Mouse (Mus musculus): ENCODE measurements around the gene Ccdc84. TPM values are rescaled to one million over a fixed set of nuclear protein-coding genes. Genes with fewer than 3 reads are reported as not detected.

Gene Ccdc84
- 37.6 to 54.1 TPM (median 41.4 TPM) in 4 replicates for total RNA-seq (2023; ENCODE audit: inconsistent age)

DNA sequence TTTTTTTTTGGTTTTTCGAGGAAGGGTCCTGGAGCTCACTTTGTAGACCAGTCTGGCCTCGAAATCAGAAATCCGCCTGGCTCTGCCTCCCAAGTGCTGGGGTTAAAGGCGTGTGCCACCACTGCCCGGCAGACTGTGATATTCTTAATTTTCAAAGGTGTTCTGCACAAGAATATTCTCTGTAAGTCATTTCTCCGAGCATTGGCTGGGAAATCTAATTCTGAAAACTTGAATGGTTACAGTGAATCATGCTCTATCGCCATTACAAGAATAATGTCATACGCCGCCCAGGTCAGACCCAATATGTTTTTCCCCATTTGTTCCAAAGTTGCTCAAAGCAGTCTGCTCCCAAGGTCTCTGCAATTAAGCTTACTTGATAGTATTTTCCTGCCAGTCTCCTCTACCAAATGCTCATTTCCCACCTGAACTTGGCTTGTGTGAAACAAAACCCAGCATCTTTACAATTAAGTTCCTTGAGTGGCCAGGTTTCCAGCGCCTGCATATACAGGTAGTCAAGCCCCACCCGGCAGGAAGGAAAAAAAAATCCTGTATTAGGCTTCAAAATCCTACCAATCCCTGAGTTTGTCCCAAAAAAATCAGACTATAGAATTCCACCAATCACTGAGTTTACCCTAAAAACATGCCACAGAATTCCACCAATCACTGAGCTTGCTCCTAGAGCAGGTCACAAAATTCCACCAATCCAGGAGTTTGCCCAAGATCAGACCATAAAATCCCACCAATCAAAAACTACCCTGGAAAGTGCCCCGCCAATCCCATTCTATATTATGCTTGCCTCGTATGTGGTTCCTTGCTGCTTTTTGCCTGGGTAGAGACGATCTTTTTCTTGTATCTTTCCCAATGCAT is at the start of gene Ccdc84:
TSS of gene Ccdc84 (minus strand) at position 51 of the 867 bp plus-strand sequence.

DNA sequence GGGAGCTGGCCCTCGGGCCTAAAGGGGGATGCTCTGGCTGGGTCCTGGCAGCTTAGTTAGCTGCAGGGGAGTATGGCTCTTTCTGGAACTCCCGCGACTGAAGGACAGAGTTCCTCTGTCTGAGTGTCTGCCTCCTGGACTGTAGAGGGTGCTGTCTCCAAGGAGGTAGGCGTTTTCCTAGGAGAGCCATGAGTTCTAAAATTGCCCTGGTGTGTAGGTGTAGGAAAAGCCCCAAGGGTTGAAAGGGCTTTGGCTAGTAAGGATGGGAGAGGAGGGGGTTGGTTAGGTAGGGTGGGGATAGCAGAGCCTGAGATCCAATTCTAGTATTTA is 36.5 kb upstream of the Ccdc84 start, which contains the start of gene Upk2:
TSS of gene Upk2 (minus strand) at position 86 of the 330 bp plus-strand sequence.

DNA sequence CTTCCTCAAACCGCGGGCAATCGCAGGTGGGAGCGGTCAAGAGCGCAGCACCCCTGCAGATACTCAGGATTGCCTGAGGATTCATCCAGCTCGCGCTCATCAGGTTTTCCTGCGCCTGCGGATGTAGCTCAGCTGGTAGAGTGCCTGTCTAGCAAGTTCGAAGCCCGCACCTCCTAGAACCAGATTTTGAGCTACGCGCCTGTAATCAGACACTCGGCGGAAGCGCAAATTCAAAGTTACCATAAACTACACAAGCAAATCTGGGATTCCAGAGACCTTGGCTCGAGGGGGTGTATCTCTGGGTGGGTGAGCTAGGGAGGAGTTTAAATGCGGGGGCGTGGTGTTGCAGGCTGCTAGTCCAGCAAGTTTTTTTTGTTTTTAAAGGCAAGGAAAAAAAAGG is 22.6 kb upstream of the Ccdc84 start, which contains the start of gene Foxr1:
TSS of gene Foxr1 (minus strand) at position 176 of the 400 bp plus-strand sequence.

DNA sequence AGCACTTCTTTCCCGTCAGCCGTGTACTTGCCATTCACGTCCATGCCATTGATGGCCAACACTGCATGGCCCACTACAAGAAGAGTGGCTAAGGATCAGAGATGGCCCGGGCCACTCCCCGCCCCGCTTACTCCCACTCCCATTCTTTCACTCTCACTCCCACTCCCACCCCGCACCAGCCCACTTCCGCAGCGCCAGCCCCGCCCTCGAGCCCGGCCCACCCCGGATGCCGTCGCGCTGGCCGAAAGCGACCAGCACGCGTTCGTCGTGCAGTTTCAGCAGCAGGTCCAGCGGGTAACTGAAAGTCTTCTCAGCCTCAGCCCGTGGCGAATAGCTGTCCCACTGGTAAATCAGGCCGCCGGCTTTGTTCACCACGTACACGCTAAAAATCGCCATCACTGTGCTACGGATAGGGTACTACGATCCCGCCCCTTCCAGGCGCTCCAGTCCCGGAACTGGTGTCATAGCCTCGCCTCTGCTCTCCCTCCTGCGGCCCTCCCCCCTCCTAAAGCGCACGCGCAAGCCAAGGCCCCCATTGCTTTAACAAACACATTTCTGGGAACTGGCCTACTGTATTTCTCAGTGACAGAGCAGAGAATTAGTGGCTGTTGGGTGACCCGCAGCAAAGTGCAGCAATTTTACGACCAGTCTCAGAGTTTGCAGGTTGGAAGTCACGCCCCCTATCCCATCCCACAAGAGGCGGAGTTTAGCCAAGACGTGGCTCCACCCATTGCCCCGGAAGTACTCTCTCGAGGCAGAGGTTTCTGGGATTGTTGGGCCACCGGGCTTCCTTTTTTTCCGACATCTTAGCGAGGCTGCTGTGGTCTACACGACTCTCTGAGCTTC is 11.2 kb downstream of the Ccdc84 start, which contains the start of the genes Rps25 and Trappc4:
TSS of gene Rps25 (plus strand) at position 234 of the 846 bp plus-strand sequence.
TSS of gene Trappc4 (minus strand) at position 695 of the 846 bp plus-strand sequence.

GRCm38 (mm10) chr9:44396684-44397411 is 21.5 kb downstream of the Ccdc84 start, which contains the start of gene Slc37a4:
TSS of gene Slc37a4 (plus strand) at chr9:44396852.

DNA sequence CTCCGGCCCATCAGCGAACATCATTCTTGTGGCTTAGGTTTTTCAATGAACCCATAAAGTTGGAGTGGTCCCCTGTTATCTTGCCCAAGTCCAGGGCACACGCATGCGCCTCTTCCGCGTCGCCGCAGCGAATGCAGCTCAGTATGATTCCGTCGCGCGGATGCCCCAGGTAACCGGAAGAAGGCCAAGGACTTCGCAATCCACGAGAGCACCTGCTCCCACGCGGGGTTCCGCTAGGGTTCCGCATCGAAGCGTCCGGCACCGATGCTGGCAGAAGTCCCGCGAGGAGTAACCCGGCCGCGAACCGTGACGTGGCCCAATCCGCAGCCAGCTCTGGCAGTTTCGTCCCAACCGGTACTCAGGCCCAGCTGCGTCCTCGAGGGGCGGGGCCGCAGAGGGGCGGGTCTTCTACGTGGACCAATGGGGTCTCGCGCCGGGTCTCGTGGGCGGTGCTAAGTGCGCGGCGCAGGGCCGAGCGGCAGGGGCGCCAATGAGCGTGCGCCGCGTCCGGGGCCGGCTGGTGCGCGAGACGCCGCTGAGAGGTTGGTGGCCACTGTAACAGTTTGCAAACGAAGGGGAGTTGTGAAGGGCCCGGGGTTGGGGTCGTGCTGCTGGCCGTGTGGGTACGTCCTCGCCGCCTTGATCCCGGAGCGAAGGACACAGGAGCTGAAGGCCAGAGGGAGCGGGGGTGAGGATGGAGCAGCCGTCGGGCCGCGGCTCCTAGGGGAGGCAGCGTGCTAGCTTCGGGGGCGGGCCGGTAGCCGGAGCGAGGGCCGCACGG is 39.1 kb downstream of the Ccdc84 start, which contains the start of gene Hyou1:
TSS of gene Hyou1 (plus strand) at position 437 of the 781 bp plus-strand sequence.

GRCm38 (mm10) chr9:44361190-44361917 is 57.0 kb downstream of the Ccdc84 start, which contains the start of gene Vps11:
TSS of gene Vps11 (minus strand) at chr9:44361670.

Other genes with a start within 250 kb of the Ccdc84 start
- 130 to 138 TPM (median 133 TPM) in 4 replicates for gene Cbl, start 184.5 kb downstream of the Ccdc84 start, total RNA-seq (2023; ENCODE audit: inconsistent age)
- not detected in 4 replicates for gene Ccdc153, start 177.9 kb downstream of the Ccdc84 start, total RNA-seq (2023; ENCODE audit: inconsistent age)
- gene Pdzd3, start 167.1 kb downstream of the Ccdc84 start, total RNA-seq (2023; ENCODE audit: inconsistent age) = 0.22 to 0.26 TPM in 2 of 4 replicates, not detected in the others
- 5.2 to 8.8 TPM (median 6.3 TPM) in 4 replicates for gene Nlrx1, start 150.0 kb downstream of the Ccdc84 start, total RNA-seq (2023; ENCODE audit: inconsistent age)
- not detected in 4 replicates for gene Abcg4, start 130.0 kb downstream of the Ccdc84 start, total RNA-seq (2023; ENCODE audit: inconsistent age)
- gene Hinfp, start 112.9 kb downstream of the Ccdc84 start, total RNA-seq (2023; ENCODE audit: inconsistent age) = 53.5 to 73.3 TPM (median 58.7 TPM) in 4 replicates
- gene C2cd2l, start 98.3 kb downstream of the Ccdc84 start, total RNA-seq (2023; ENCODE audit: inconsistent age) = 13.1 to 19.2 TPM (median 17.3 TPM) in 4 replicates
- 8.3 to 12.1 TPM (median 9.3 TPM) in 4 replicates for gene Dpagt1, start 92.5 kb downstream of the Ccdc84 start, total RNA-seq (2023; ENCODE audit: inconsistent age)
- gene H2afx, start 83.9 kb downstream of the Ccdc84 start, total RNA-seq (2023; ENCODE audit: inconsistent age) = 41.9 to 44.6 TPM (median 42.6 TPM) in 4 replicates
- gene Hmbs, start 74.3 kb downstream of the Ccdc84 start, total RNA-seq (2023; ENCODE audit: inconsistent age) = 15.8 to 19.8 TPM (median 18.8 TPM) in 4 replicates
- gene Vps11, start 56.9 kb downstream of the Ccdc84 start, total RNA-seq (2023; ENCODE audit: inconsistent age) = 61.3 to 72.7 TPM (median 65.5 TPM) in 4 replicates
- gene Hyou1, start 39.1 kb downstream of the Ccdc84 start, total RNA-seq (2023; ENCODE audit: inconsistent age) = 83.2 to 119 TPM (median 87.9 TPM) in 4 replicates
- 18.8 to 19.9 TPM (median 19.6 TPM) in 4 replicates for gene Slc37a4, start 21.7 kb downstream of the Ccdc84 start, total RNA-seq (2023; ENCODE audit: inconsistent age)
- gene Rps25, start 11.4 kb downstream of the Ccdc84 start, total RNA-seq (2023; ENCODE audit: inconsistent age) = 2,496 to 2,635 TPM (median 2,511 TPM) in 4 replicates
- gene Trappc4, start 11.0 kb downstream of the Ccdc84 start, total RNA-seq (2023; ENCODE audit: inconsistent age) = 52.2 to 70.7 TPM (median 57.2 TPM) in 4 replicates
- 0.27 TPM in 1 of 4 replicates, not detected in the others for gene Foxr1, start 22.6 kb upstream of the Ccdc84 start, total RNA-seq (2023; ENCODE audit: inconsistent age)
- gene Upk2, start 36.4 kb upstream of the Ccdc84 start, total RNA-seq (2023; ENCODE audit: inconsistent age) = not detected in 4 replicates
- gene Bcl9l, start 64.3 kb upstream of the Ccdc84 start, total RNA-seq (2023; ENCODE audit: inconsistent age) = 88.8 to 97.2 TPM (median 89.9 TPM) in 4 replicates
- 281 to 310 TPM (median 298 TPM) in 4 replicates for gene Cxcr5, start 143.3 kb upstream of the Ccdc84 start, total RNA-seq (2023; ENCODE audit: inconsistent age)
- 282 to 309 TPM (median 299 TPM) in 4 replicates for gene Ddx6, start 186.3 kb upstream of the Ccdc84 start, total RNA-seq (2023; ENCODE audit: inconsistent age)